Mouse (Mus musculus) thymus, adult 18-20 months (tissue): Measurements from ENCODE around the gene Ttc39b.

Experiments used
- DNase-seq, 2 experiments: peaks; one replicate each; pipeline ENCODE4 v3.0.0; 2022; ENCODE audit warnings: mixed read lengths in 2 of 2

Ttc39b gene

DNA sequence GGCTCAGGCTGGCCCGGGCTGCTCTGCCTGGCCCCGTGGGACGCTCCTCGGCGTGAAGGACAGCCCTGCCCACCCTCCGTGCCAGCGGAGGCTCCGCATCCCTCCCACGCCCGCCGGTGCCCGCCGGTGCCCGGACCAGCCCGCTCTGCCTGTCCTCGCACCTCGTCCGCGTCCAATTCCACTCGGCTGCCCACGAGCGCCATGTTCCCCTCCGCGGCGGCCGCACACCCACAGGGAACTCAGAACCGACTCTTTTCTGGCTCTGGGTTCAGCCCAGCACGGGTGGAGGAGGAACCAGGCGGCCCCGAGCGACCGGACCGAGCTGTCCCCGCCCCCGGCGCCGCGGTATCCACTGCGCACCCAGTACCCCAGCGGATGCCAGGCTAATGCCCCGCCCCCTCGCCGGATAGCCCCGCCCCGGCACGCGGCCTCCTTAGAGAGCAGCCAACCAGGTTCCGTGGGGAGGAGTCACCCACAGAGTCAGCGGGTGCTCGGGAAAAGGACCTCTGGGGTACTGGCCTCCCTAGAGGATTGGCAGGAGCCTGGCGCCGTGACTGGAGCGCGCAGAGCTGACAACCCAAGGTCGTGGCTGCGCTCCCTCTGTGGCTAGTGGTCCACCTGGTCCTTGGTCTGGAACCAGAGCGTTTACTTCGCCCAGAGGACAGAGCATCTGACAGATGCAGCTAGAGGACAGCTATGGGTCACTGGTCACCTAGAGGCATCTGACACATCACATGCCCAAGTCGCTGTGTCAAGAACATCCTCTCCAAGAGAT, at the start of gene Ttc39b:
Gene Ttc39b, minus strand, starts transcription at position 346 of the 775 bp plus-strand sequence.
- DNase-seq = peak; percentile 88 to 92

DNA sequence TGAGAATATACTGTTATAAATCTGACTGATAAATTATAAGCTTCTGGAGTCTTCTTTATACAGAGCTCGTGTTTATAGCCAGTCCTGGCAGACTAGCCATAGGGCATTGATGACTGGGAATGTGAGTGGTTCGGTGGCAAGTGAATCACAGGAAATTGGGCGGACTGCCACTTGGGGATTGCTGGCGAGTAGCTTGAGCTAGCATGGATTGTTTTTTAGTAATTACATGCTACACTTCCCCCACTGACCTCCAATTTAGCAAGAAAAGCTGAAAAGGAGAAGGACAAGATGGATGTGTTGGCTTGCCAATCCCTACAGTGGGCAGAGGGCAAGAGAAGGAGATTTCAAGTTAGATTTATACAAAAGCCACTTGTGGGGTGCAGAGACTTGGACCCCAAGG, 49.3 kb upstream of the Ttc39b start:
- no peak for DNase-seq

DNA sequence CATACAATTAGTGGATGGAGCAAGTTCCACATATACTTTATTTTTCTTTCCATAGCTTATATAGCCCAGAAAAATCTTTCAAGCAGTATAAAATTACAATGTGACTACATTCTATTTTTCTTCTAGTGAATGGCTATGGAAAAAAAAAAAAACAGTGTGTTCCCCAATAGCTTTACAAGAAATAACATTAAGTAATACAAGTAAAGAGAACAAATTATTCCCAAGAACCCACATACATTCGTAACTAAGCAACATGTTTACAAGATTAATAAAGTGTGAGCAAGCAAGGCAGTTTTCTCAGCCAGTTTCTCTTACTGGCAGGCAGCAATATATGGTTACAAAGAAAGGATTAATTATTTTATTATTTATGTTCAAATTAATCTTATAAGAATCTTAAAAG, 33.7 kb upstream of the Ttc39b start:
- no peak for DNase-seq

DNA sequence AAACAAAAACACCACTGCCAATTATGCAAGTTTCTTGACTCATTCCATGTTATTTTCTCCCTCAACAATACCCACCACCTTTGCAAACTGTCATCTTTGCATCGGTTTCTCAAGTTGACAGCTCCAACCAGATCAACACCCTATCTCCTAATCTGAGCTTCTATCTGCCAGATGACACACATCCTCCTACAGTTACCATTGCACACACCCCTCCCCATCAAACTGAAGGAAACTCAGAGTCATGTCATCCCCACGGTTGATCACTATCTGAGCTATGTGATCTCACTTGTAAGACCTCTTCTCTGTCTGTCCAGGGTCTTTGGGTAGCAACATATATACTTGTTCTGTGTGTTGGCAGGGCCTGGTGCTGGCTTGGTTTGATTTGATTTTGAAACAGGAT, 30.7 kb upstream of the Ttc39b start:
- no peak for DNase-seq

DNA sequence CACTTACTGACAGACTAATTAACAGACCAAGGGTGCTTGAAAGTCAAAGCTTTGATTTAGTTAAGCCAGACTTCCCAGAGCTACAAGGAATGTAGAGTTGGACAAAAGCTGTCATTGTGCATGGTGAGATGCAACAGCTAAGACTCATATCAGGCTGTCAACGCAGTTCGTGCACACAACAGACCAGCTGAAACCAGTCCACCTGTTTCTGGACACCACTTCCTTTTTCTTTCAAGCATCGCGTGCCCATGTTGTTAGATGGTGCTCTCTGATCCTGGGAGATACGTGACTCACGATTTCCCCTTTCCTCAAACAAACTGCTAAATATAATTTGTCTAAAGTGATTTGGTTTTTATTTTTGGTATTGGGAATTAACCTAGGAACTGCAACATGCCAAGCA, 29.9 kb upstream of the Ttc39b start:
- no peak for DNase-seq

DNA sequence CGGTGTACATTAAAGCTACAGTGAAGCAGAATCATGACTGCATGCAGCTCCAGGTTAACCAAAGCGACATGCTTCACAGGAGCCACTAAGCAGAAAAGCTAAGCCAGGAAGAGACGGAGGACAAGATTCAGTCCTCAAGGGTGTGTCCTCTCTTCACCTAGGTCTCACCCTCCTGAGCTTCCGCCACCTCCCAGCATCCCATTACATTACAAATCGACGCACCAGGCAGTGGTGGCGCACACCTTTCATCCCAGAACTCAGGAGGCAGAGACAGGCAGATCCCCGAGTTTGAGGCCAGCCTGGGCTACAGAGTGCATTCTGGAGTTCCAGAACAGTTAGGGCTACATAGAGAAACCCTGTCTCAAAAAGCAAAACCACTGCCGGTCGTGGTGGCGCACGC, 29.2 kb upstream of the Ttc39b start:
- DNase-seq = no peak

DNA sequence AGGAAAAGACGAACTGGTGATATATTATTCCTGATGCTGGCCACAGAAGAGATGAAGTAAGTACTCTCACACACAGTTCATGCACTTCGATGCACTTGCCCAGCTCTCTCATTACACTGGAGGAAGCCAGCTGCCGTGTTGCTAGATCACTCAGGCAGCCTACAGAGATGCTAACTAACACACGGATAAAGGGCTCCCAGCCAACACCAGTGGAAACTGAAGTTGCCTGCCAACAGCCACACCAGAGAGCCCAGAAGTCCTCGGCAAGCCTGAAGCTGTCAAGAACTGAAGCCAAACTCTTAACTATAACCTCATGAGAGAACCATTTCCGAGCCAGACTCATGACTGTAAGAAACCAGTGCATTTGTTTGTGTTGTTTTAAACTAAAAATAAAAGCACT, 26.7 kb upstream of the Ttc39b start:
- no peak for DNase-seq

DNA sequence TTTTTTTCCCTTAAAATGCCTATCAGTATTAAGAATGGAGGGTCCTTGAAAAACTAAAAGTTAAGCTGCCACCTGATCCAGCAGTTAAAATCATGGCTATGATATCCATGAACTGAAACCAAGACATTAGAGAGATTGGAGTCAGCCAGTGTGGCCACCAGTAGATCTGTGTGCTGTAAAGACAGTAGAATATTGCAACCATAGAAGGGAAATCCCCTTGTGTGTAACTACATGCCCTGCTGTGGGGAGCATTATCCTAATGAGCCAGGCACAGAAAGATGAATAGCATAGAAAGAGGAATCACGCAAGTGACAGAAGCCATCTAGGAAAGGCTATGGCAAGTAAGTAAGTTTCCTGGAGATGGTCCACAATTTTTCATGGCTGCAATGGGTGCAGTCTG, 24.9 kb upstream of the Ttc39b start:
- DNase-seq = no peak

DNA sequence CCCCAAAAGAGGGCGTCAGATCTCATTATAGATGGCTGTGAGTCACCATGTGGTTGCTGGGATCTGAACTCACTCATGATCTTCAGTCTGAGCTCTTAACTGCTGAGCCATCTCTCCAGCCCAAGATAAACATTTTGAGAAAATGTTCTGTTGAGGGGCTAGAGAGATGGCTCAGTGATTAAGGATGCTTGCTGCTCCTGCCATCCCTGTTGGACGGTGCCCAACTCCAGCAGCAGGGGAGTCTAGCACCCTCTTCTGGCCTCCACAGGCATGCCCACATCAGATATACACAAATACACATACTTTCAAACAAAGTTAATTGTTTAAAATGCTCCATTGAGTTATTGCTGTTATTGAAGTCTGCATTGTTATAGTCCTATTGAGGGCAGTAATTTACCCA, 19.8 kb upstream of the Ttc39b start:
- no peak for DNase-seq

DNA sequence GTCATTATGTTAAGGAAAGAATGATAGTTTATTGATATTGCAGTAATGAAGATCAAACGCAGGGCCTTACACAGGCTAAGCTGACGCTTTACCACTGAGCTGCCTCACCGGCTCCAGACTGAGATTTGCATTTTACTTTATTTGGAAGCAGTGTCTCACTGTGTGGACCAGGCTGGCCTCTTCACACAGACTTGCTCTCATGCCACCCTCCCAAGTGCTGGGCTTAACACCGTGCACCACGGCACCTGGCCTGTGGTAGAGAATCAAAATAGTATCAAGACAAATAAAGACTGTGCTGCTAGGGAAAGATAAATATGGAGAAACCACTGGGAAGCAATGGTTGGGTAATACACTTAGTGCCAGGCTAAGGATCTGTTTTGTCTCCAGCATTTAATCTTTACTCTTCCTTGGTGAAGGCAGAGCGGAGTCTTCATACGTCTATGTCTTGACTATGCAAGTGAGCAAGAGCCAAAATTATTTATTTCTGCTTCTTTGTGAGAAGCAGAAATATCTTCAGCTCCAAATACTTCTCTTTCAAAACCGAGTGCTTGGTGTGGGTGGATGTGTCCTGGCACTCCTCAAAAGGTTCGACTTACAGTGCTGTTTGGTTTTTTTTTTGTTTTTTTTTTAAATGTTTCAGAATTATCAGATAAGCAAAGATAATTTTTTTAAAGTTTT, 19.2 kb upstream of the Ttc39b start:
- no peak for DNase-seq

DNA sequence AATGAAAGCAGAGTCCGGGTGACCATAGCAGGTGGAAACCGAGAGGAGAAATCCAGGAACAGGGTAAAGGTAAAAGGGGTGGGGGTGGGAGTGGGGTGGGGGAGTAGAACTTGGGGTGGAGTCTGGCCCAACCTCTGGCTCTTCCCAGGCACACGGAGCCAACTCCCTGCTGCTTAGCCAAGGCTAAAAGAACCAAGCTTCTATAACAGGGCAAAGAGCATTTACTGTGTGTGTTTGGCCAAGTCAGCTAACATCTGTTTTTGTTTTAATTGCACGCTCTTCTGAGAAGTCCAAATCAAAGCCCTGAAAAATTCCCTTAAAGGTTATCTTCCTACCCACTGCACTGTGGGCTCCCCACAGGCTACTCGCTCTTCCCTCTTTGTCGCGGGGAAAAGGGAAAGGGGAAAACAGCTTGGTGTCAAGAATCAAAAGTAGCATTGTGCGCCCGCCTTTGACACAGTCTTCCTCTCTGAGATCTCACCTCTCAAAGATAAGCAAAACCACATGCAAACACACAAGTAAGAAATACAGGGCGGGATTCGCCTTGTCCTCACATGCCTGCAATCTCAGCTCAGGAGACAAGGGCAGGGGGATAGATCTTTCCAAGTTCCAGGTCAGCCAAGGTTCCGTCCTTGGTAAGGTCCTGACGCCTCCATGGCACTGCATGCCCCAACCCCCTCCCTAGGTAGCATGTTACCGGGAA, 18.4 kb upstream of the Ttc39b start:
- DNase-seq = no peak

DNA sequence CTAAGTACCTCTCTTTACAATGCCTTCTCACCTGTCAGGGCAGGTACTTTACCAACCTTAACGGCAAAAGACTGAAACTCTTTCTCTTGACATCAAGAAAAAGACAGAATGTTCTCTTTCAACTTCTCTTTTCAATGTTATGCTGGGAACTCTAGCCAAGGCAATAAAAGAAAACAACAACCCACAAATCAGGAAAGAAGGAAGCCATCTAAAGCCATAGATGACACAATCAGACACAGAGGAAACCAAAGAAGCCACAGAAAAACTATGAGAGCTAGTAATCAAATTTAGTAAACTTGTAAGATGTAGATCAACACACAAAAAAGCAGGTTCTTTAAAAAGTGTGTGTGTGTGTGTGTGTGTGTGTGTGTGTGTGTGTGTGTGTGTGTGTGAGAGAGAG, 15.3 kb upstream of the Ttc39b start:
- DNase-seq = no peak

DNA sequence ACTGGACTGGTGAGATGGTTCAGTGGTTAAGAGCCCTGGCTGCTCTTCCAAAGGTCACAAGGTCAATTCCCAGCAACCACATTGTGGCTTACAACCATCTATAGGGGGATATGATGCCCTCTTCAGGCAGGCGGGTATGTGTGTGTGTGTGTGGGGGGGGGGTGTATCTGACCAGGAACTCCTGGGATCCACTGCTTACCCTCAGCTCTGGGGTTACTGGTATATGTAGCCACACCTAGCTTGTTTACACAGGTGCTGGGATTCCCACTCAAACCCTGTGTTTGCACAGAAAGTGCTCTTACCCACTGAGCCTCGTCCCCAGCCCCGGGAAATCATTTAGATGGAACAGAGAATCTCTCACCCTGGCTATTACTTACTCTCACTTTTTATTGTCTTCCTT, 13.7 kb upstream of the Ttc39b start:
- DNase-seq = no peak

DNA sequence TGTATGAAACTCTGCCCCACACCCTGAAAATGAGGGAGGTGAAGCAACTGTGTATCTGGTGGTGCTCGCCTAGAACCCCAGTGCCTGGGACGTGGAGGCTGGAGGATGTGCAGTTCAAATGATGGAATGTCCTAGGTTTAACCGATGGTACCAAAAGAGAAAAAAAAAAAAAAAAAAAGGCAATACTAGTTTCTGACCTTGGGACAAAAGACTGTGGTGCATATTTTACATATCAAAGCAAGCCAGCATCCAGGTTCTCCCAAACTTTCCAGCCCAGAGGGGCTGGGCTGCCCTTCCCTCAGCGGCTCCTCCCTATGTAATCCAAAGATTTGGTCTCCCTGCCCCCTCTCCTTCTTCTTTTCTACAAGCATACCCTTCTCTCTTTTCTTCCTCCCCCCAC, 6.3 kb upstream of the Ttc39b start:
- DNase-seq = no peak

DNA sequence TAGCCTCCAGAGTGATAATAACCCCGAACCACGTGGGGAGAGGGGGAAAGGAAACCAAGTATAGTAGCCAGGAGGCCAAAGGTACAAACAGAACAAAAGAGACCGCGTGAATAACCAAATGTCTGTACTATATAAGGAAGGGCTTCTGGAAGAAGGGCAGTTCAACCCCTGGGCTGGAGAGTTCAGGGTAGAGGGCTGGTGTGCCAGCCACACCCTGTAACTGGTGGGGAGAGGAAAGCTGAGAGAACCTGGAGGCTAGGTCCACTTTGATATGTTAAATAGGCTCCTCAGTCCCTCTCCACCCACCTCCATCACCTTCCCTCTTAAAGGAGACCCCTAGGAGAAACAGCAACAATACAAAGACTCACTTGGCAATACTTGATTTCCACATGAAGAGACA, 5.6 kb upstream of the Ttc39b start:
- DNase-seq = no peak

DNA sequence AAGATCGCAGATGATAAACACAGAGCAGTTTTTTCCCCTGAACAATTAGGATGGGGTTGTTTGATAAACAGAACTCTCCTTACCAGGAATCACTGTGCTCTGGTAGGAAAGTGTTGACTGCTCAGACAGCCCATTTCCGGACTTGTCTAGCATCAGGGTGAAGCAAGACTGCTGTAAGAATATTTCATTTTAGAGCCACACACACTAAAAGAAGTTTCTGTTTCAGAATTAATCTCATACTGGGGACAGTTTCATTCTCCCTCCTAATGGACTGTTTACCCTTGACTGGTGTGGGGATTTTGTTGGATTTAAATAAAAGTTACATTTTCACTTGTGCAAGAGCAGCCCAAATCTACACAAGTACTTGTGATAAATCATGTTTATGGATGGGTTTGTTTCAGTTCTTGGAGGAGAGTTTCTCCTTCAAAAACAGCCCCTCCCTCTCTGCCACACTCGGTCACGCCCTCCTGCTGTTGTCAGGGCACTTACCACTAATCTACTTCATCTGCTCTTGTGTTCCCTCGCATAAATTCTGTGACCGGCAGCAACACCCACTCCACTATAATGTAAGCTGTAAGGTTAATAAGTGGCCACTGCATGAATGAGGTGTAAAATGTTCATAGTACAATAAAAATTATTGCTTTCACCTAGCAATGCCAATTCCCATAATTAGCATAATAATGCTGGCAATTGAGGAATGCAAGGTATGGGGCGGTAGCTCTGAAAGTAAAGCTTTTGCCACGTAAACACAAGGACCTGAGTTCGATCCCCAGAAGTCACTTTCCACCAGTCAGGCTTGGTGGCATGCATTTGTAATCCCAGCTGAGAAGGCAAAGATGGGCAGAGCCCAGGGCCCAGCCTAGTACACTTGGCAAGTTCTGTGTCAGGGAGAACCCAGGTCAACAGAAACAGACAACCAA, 4.2 kb upstream of the Ttc39b start:
- no peak for DNase-seq

DNA sequence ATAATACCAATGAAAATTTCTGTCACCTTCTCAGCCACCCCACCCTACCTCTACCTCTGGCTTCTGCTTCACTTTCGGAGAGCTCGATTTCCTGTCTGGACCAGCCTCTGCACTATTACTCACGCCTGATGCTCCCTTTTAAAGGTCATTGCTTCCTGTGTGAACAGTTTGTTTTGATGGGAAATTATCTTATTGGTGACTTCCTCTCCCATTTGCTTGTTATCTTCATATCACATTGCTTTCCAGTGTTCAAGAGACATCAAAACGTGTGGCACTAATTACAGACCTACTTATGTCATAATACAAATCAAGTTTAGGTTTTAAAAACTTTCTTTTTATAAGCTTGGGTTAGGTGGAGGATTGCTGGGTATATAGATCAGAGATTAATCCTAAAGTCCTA, 3.5 kb upstream of the Ttc39b start:
- no peak for DNase-seq

DNA sequence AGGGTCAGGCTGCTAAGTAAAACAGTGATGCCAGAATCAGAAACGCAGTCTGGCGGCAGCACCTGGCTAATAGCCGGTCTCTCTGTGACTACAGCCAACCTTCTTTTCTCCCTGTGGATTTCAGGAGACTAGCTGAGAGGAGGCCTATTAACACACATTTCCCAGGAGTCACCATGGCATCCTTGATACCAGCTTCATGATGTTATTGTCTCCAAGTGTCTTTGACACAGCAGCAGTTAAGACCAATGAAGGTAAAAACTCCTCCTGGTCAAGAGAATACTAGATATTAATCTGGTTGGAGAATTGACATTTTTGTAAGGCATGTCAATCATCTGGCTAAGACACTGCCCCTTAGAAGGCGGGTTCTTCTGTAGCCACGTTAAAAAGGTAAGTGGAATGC, 1.3 kb upstream of the Ttc39b start:
- no peak for DNase-seq

DNA sequence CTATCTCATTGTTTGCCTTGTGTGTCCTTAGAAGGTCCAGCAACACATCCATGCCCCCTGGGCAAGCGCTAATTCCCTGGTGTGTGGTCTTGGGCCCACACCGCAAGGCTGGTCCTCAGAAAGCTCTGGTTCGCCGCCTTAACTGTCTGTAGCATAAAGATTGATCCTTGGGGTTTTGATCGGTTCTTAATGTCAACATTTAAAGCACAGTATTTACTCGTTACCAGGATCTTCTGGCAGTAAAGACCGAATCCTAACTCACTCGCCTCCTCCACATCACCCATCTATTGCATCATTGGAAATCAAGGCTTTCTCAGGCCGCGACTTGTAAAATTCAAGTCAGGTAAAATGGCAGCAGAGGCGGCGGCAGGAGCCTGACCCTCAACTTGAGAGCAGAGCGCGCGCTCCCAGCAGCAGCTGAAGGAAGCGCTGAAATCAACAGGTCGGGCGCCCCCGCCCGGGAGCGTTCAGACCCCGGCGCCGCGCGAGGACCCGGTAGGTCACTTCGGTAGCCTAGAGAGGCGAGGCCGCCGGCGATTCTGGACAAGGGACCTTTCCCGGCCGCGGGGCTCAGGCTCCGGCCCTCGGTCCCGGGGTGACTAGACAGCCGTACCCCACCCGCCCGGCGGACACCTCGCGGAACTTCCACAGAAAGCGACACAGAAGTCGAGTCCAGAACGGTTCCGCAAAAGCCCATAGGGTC, 703 bp downstream of the Ttc39b start:
- peak; percentile 62 to 66 for DNase-seq

DNA sequence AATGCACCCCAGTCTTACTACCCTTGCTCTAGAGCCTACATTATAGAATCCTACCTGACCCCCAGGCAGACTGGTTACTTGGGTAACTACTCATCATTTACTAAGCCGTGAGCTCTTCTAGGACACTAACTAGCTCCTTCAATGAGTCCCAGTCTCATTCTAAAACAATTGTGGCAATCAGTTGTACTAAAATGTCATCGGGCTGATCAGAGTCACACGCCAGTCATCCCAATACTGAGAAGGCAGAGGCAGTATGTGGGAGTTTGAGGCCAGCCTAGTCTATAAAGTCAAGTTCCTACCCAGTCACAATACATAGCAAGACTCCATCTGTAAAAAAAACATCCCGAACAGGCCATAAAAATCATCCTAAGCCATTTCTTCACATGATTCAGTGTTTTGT, 4.3 kb downstream of the Ttc39b start:
- no peak for DNase-seq

DNA sequence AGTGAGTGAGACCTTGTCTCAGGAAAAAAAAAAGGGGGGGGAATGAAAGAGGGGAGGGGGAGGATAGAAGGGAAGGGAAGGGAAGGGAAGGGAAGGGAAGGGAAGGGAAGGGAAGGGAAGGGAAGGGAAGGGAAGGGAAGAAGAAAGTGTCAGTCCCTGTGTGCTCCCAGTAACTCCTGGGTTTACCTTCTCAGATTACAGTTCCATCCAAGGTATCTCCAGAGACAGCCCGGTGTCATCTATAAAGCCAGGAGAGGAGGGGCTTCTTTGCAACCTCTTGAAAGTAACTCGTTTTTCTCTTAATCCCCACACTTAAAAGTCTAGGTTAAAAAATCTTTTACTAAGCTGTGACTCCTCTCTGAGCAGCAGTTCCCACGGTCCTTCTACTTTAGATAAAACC, 5.3 kb downstream of the Ttc39b start:
- DNase-seq = no peak

DNA sequence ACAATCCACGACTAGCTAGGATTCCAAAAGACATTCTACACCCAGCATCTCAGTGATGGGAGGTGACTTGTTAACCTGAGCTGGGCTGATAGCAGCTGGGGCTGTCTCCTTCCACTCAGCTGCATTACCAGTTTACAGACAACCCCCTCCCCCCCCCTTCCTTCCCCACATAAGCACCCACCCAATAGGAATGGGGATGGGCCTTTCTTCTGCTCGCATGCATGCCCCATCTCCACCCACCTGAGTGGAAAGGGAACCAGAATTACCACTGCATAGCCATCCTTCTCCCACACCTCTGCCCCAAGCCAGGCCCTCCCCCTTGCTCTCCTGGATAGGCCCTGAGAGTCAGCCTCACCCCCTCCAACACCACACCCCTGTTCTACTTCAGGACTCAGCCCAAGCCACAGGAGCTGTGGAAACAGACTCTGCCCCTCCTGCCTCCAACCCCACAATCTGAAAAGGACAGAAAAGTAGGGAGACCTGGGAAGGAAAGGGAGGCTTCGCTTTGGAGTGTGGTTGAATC, 6.2 kb downstream of the Ttc39b start:
- DNase-seq = no peak
